Mouse (Mus musculus) embryonic facial prominence, embryonic 14.5 days (tissue): ENCODE measurements at regions not wholly inside any gene's neighbourhood (a gene's known extent, or its start where the extent isn't known, plus 50 kb on each side); places are given as distances from the start of the nearest gene placed in this dataset.

Source experiments
- ATAC-seq: fragments of 200-750 bp; cut with Nextera tagmentation; 2 replicates; pipeline ENCODE4 v1.8.0; 2017; ENCODE audit warnings: low read depth, moderate number of reproducible peaks, moderate TSS enrichment
- DNase-seq: peaks from one replicate; pipeline ENCODE4 v3.0.0-alpha.2; 2015; ENCODE audit warnings: low spot score
- H3K27ac ChIP-seq: fragments of 300-500 bp; sonication (generic); replicated peaks from 2 replicates; pipeline ENCODE4 v1.5.1; 2014; ENCODE audit warnings: low read depth, mild to moderate bottlenecking, low read length, moderate library complexity
- H3K27me3 ChIP-seq: fragments of 300-500 bp; sonication (generic); replicated peaks from 2 replicates; pipeline ENCODE4 v1.6.1; 2014; ENCODE audit warnings: low read length; ENCODE audit not compliant: control insufficient read depth, insufficient read depth
- H3K36me3 ChIP-seq: fragments of 300-500 bp; sonication (generic); 2 replicates; pipeline ENCODE4 v1.6.1; 2014; ENCODE audit warnings: low read length, mixed read lengths; ENCODE audit not compliant: control insufficient read depth, insufficient read depth
- H3K4me1 ChIP-seq: fragments of 300-500 bp; sonication (generic); 2 replicates; pipeline ENCODE4 v1.6.1; 2014; ENCODE audit warnings: antibody characterized with exemption, low read length; ENCODE audit not compliant: control insufficient read depth, insufficient read depth
- H3K4me2 ChIP-seq: fragments of 300-500 bp; sonication (generic); 2 replicates; pipeline ENCODE4 v1.6.1; 2014; ENCODE audit warnings: low read depth, mild to moderate bottlenecking, low read length, moderate library complexity, mixed read lengths
- H3K4me3 ChIP-seq: fragments of 300-500 bp; sonication (generic); 2 replicates; pipeline ENCODE4 v1.5.1; 2014; ENCODE audit warnings: low read depth, mild to moderate bottlenecking, low read length
- H3K9ac ChIP-seq: fragments of 300-500 bp; sonication (generic); 2 replicates; pipeline ENCODE4 v1.6.1; 2014; ENCODE audit warnings: low read depth, mild to moderate bottlenecking, low read length, moderate library complexity, mixed read lengths
- H3K9me3 ChIP-seq: fragments of 300-500 bp; sonication (generic); 2 replicates; pipeline ENCODE4 v1.6.1; 2016; ENCODE audit warnings: low read length; ENCODE audit not compliant: control insufficient read depth
- WGBS: fragments of 180-500 bp; shearing (Covaris S2); extraction: QIAGEN DNeasy Blood & Tissue Kit; methylation state at CpG from one replicate; pipeline ENCODE4 v1.1.7; 2014; 5-methylcytosine and 5-hydroxymethylcytosine counted together

DNA sequence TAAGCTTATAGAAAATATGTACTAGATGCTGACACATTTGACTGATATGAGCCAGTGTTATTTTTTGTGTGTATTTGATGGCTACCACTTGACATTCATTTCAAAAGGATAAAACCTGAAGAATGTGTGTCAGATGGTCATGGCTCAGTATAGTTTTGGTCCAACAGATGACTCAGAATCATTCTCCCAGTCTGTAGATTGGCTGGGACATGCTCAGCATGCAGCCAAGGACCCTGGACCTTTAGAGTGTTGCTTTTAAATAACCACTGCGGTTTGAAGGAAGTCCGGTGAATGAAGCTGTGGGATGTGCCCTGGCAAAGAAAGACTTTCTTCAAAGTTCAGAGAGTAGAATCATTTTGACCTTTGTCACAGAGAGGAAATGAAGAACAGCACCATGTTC is 584.6 kb downstream of the Gm43517 start:
- no peak overlapping the region for H3K9ac ChIP-seq
- no peaks in the 10 kb centered on the region for H3K9me3 ChIP-seq
- 63% methylated on average over 2 of the region's 2 CpGs for WGBS
- no peaks in the 10 kb centered on the region for H3K4me1 ChIP-seq
- DNase-seq = no peak
- no peak overlapping the region for H3K27ac ChIP-seq
- no peaks in the 10 kb centered on the region for H3K36me3 ChIP-seq
- H3K27me3 ChIP-seq = no peaks in the 10 kb centered on the region
- H3K4me3 ChIP-seq = no peak overlapping the region
- no peak overlapping the region for H3K4me2 ChIP-seq
- ATAC-seq = no peak

DNA sequence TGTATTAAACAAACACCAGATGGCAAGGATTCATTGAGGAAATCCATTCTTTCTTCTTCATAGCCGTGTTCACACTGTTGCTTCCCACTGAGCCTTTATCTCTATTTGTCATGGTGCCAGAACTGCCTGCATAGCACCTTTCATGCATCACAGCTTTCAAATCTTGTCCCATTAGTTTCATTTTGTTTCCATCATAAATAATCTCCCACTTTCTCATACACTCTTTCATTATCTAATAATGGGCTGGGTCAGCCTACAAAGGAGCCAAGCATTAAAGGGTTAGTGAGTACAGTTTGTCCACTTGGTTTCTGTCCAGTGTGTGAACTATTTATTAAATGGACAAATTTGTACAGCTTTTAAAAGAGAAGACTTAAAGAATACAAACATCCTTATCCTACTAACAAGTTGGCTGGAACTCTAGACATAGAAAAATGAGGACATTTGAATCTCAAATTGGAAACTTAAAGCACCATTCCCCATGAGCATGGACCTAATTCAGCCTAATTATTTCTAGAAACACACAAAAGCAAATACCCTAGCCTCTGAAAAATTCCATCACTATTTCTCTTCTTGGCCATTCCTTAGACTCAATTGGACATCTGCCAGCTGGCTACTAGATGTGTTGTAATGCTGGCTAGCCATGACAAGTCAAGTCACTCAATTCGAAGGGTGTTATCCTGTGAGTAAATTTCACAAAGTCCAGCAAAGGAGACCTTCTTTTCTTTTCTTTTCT is 589.8 kb downstream of the Gm43517 start:
- WGBS = 61% methylated on average over 2 of the region's 2 CpGs

DNA sequence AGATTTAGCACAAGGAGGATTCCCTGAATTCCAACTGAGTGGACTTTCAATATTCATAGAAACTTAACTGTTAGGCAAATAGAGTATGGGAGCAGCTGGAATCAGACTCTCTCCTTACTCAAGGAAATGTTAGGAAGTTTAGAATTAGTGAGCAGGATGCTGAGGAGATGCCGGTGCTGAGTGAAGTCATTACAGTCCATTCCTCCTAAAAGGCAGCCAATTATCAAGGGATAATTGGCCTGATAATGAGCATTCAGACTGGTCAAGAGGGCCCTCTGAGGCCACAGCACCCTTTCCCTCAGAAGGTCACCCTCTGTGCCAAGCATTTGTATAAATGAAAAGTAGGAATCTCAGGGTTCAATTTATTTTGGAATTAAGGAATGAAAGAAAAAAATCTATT is 590.6 kb downstream of the Gm43517 start:
- Histone ChIP-seq H3K27me3 (no peaks in the 10 kb centered on the region), H3K4me1 (no peaks in the 10 kb centered on the region), H3K36me3 (no peaks in the 10 kb centered on the region), H3K9me3 (no peaks in the 10 kb centered on the region), H3K4me2 (no peak overlapping the region), H3K27ac (no peak overlapping the region), H3K9ac (no peak overlapping the region), H3K4me3 (no peak overlapping the region)
- DNase-seq (no peak), ATAC-seq (no peak)
- WGBS = 42% methylated on average over 1 of the region's 1 CpGs

More for the DNA sequence above, 589.8 kb downstream of the Gm43517 start:
- Histone ChIP-seq H3K36me3 (no peaks in the 10 kb centered on the region), H3K9me3 (no peaks in the 10 kb centered on the region), H3K4me3 (no peak overlapping the region), H3K27me3 (no peaks in the 10 kb centered on the region), H3K4me1 (no peaks in the 10 kb centered on the region), H3K4me2 (no peak overlapping the region), H3K27ac (no peak overlapping the region), H3K9ac (no peak overlapping the region)
- DNase-seq = peak; percentile 40
- no peak for ATAC-seq

- Histone ChIP-seq H3K4me1 (no peaks in the 10 kb centered on the region), H3K9ac (no peak overlapping the region), H3K4me3 (no peak overlapping the region), H3K27me3 (no peaks in the 10 kb centered on the region), H3K27ac (no peak overlapping the region), H3K36me3 (no peaks in the 10 kb centered on the region), H3K4me2 (no peak overlapping the region), H3K9me3 (no peaks in the 10 kb centered on the region)
- peak; percentile 37 for DNase-seq
- WGBS = 38% methylated on average over 7 of the region's 7 CpGs
- peak; percentile 88 for ATAC-seq
These were observed 607.6 kb downstream of the Gm43517 start for GRCm38 (mm10) chr12:49992501-49993079.

- Histone ChIP-seq H3K27me3 (no peaks in the 10 kb centered on the region), H3K4me2 (no peak overlapping the region), H3K27ac (no peak overlapping the region), H3K4me3 (no peak overlapping the region), H3K36me3 (no peaks in the 10 kb centered on the region), H3K4me1 (no peaks in the 10 kb centered on the region), H3K9ac (no peak overlapping the region), H3K9me3 (no peaks in the 10 kb centered on the region)
- 81% methylated on average over 3 of the region's 3 CpGs for WGBS
- ATAC-seq = no peak
- no peak for DNase-seq
These were observed 610.0 kb downstream of the Prkd1 start for GRCm38 (mm10) chr12:50038808-50039374.

- no peaks in the 10 kb centered on the region for H3K9me3 ChIP-seq
- H3K27me3 ChIP-seq = no peaks in the 10 kb centered on the region
- no peak overlapping the region for H3K9ac ChIP-seq
- no peaks in the 10 kb centered on the region for H3K4me1 ChIP-seq
- ATAC-seq (no peak), DNase-seq (no peak)
- 72% methylated on average over 2 of the region's 2 CpGs for WGBS
- no peak overlapping the region for H3K4me3 ChIP-seq
- no peak overlapping the region for H3K4me2 ChIP-seq
- no peaks in the 10 kb centered on the region for H3K36me3 ChIP-seq
- no peak overlapping the region for H3K27ac ChIP-seq
These were observed 587.6 kb downstream of the Prkd1 start for GRCm38 (mm10) chr12:50061286-50061685.

- Histone ChIP-seq H3K36me3 (no peaks in the 10 kb centered on the region), H3K4me1 (no peaks in the 10 kb centered on the region), H3K9me3 (no peaks in the 10 kb centered on the region), H3K9ac (no peak overlapping the region), H3K4me2 (no peak overlapping the region), H3K27ac (no peak overlapping the region), H3K27me3 (no peaks in the 10 kb centered on the region), H3K4me3 (no peak overlapping the region)
- DNase-seq (no peak), ATAC-seq (no peak)
- WGBS = 93% methylated on average over 4 of the region's 4 CpGs
These were observed 582.5 kb downstream of the Prkd1 start for GRCm38 (mm10) chr12:50066394-50066793.

- DNase-seq (no peak), ATAC-seq (no peak)
- Histone ChIP-seq H3K36me3 (no peaks in the 10 kb centered on the region), H3K9ac (no peak overlapping the region), H3K27me3 (no peaks in the 10 kb centered on the region), H3K27ac (no peak overlapping the region), H3K9me3 (no peaks in the 10 kb centered on the region), H3K4me3 (no peak overlapping the region), H3K4me2 (no peak overlapping the region), H3K4me1 (no peaks in the 10 kb centered on the region)
- 32% methylated on average over 3 of the region's 3 CpGs for WGBS
These were observed 577.1 kb downstream of the Prkd1 start for GRCm38 (mm10) chr12:50071797-50072196.

DNA sequence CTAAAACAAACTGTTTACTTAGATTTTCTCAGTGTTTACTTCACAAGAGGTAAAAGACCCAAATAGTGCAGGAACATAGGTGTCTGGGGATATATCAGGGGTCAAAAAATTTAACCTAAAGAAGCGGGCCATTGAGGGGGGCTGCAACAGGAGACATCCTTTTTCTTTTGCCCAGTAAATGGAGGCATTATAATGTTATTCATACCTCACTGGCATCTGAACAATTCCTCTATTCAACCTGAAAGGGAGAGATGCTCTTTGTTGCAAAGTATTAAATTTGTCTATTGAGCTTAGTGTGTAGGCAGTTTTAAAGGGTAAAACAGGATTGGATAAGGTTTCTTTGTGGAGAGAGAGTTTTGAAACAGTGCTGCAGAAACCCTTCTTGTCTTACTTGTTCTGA is 576.5 kb downstream of the Prkd1 start:
- H3K9me3 ChIP-seq = no peaks in the 10 kb centered on the region
- H3K4me2 ChIP-seq = no peak overlapping the region
- no peak overlapping the region for H3K9ac ChIP-seq
- WGBS = 24% methylated on average over 1 of the region's 1 CpGs
- DNase-seq (no peak), ATAC-seq (peak; percentile 62; the same call in 1 of the 2 replicates)
- H3K36me3 ChIP-seq = no peaks in the 10 kb centered on the region
- no peaks in the 10 kb centered on the region for H3K4me1 ChIP-seq
- no peak overlapping the region for H3K27ac ChIP-seq
- H3K4me3 ChIP-seq = no peak overlapping the region
- H3K27me3 ChIP-seq = no peaks in the 10 kb centered on the region
